Mouse (Mus musculus) heart, adult 2 months (tissue): Measurements from ENCODE around the gene Zfp952.

Experiments used
- CTCF ChIP-seq: fragments of 200-600 bp; IDR thresholded peaks from 2 replicates; pipeline ENCODE4 v1.8.1; 2022; ENCODE audit warnings: antibody characterized with exemption, mild to moderate bottlenecking, moderate library complexity
- POLR2A ChIP-seq: fragments of 200-500 bp; IDR thresholded peaks from 2 replicates; pipeline ENCODE4 v1.6.1; 2011; ENCODE audit warnings: mild to moderate bottlenecking, low read depth, low read length, control low read depth; ENCODE audit not compliant: insufficient read depth

DNA sequence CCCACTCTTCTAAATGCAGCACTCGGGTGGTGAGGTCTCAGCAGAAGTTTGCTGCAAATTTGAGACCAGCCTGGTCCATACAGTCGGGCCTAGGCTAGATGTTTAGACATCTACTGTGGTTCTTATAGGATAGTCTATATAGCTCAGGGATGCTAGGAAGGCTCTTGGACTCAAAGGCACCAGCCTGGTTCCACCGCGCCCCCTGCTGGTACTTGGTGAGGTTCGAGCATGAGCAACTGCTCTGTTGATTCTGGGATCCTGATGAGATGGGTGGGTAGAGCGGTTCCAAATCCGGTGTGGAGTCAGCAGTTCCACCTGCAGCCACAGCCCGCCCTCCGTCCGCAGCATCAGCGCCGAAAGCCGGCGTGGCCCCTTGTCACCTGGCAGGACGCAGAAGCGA lies 41.5 kb upstream of the Zfp952 start:
- TF ChIP-seq POLR2A (no peak), CTCF (peak; percentile 86)
